Mouse (Mus musculus) erythroblast, adult 5-6 weeks (primary cell): ENCODE measurements around the gene Itgad. TPM values are rescaled to one million over a fixed set of nuclear protein-coding genes. Genes with fewer than 3 reads are reported as not detected.
A peak's percentile ranks its signal among the peaks of the same experiment; 100 is the strongest.

ENCODE experiments used
- ATAC-seq: replicated peaks from 2 replicates; pipeline ENCODE4 v1.8.0; 2016; ENCODE audit warnings: moderate number of reproducible peaks, mild to moderate bottlenecking, moderate TSS enrichment, inconsistent platforms; ENCODE audit not compliant: poor library complexity, low FRiP score, severe bottlenecking
- total RNA-seq, 2 experiments: library from RNA; stranded (forward) in 1 of 2; stranded (reverse) in 1 of 2; fragments of 150-400 nt in 1 of 2; fragments of 200-764, 138-1000 nt in 1 of 2; gene quantifications; 2 replicates each; pipeline versions ENCODE4 v1.2.3 to v1.2.4; 2015 to 2017; ENCODE audit warnings: low replicate concordance in 2 of 2

Gene Itgad
- total RNA-seq, 2 experiments from 2014 or later, result 3.5 to 21.2 TPM

DNA sequence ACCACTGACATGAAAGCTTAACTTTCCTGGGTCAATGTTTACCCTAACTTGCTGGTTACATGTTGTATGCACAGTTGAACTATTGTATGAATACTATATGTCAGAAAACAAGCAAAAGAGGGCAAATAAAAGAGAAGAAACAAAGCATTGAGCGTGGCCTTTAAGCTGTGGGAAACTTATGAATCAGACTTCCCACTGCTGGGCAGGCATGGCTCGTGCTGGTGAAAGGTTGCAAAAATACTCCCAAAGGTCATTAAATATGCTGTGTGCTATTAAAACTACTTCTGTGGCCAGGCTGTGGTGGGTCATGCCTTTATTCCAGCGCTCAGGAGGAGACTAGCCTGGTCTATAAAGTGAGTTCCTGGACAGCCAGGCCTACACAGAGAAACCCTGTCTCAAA lies 15.8 kb downstream of the Itgad start:
- no peak for ATAC-seq

DNA sequence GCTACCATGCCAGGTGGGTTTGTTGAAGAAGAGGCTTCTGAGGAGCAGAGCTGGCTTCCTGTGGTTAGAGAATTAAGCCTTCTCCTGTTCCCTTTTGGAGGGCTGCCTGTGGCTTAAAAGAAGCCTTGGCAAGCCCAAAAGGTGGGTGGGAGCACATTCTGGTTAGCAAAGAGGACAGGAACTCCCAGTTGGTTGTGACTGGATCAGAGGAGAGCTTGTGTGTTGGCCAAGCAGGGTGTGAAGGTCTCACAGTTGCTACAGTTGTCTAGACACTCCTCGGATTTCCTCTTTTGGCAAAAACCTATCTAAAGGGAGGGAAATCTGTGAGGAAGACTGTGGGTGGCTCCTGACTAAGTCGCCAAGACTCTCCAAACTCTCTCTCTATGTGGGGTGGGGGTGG lies 24.2 kb downstream of the Itgad start:
- ATAC-seq, result no peak

DNA sequence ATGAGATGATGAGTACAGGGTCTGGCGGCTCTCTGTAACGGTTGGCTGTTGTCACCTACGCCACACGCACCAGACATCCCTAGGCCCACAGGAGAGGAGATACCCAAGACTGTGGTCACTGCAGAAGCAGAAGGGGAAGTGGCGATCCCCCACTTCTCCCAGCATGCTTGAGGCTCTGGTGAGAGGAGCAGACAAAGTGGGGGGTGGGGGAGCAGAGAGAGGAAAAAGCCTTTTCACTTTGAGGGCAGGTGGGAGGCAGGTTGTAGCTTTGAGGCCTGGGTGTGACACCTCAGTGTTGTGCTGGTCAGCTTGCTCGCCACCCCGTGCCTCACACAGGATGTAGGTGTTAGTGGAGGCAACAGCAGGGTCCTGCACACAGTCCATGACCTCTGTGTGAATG lies 25.9 kb downstream of the Itgad start:
- ATAC-seq, result no peak

DNA sequence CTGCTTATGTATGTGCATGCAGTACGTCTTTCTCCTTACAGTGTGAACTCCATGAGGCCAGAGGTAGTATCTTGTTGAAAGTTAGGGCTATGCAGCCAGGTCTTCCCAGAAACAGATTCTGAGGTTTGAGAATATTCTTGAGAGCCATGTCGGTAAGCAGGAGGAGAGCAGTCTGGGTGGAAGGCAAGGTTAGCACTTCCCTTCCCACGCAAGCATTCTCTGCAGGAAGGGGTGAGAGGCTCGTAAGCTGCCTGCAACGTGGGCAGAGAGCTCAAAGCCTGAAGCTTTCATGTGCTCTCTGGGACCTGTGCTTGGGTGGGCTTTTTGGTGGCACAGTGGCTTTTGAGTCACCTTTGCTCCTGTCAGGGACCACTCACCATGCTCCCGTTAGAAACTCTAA lies 26.4 kb downstream of the Itgad start:
- no peak for ATAC-seq

DNA sequence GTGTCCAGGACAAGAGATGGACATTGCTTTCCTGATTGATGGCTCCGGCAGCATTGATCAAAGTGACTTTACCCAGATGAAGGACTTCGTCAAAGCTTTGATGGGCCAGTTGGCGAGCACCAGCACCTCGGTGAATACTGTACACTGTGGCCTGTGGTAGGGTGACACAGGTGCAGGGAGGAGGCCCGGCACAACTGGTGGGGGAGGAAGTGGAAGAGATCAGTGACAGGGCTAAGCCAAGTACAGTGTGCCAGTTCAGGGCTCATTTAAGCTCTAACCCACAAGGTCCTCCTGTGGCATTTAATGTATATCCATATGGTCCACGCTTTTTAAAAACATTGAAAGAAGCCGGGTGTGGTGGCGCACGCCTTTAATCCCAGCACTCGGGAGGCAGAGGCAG lies 27.5 kb downstream of the Itgad start:
- ATAC-seq, result no peak

DNA sequence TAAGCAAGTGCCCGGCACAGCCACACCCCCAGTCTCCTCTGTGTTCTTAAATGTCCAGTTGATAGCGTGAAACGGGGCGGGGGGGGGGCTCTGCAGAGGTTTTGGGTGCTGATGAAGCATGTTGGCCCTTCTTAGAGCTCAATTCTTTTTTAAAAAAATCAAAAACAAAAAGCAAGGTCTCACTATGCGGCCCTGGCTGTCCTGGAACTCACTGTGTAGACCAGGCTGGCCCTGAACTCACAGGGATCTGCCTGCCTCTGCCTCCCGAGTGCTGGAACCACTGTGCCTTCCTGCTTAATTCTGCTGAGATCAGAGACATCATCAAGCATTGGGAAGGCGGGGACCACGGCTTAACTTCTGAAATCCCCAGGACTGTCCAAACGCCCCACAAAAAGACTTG lies 47.4 kb downstream of the Itgad start:
- ATAC-seq, result no peak

DNA sequence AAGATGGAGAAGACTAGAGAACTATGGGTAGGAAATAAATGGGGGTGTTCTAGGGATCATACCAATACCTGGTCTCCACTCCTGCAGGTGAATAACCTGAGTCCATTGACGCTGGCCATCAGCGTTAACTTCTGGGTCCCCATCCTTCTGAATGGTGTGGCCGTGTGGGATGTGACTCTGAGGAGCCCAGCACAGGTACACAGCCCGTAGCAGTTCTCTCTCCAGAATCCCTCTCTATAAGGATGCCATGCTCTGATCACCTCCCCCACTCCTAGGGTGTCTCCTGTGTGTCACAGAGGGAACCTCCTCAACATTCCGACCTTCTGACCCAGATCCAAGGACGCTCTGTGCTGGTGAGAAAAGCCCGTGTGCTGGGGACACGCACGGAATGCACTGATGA lies 48.9 kb downstream of the Itgad start:
- ATAC-seq, result no peak

DNA sequence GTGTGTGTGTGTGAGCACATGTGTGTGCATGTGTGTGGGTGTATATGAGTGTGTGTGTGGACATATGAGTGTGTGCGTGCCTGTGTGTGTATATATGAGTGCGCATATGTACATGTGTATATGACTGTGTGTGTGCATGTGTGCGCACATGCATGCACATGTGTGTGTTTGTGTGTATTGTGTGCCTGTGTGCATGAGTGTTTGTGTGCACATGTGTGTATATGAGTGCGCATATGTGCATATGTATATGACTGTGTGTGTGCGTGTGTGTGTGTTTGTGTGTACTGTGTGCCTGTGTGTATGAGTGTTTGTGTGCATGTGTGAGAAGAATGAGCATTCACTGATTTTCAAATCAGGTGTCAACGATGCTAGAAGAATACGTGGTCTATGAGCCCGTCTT lies 50.0 kb downstream of the Itgad start:
- ATAC-seq, result no peak

DNA sequence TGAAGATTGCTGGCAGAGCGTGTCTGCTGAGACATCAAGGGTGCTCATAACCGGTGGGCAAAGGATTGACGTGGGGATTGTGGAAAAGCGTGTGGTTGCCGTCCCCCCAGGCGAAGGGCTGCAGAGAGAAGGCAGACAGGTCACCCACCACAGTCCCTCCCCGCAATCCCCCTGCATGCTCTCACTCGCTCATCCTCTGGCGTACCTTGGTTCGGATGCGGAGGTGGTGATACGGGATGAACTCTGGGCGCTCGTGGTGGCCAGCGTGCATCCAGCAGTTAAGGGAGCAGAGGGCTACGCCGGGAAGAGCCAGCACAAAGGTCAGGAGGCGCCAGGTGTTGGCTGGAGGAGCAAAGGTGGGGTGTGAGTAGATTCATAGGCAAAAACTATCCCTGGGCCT lies 51.5 kb downstream of the Itgad start:
- ATAC-seq, result no peak

DNA sequence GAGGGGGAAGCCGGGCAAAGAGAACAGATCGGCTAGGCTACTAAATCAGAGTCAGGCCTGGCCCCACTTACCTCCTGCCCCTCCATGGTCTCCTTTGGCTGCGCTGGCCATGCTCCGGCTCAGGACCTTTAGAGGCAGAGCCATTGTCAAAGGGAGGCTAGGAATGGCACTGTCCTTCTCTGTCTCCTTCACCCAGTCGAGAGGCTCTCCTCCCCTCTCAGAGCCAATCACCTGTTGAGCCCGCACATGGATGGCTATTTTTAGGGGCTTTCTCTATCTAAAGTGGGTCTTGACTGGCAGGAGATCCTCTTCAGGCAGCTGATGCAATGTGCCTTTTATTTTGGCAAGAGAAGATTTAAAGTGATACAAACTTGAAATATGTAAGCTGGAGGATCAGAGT lies 52.0 kb downstream of the Itgad start, which contains the start of gene Cox6a2:
TSS of gene Cox6a2 (minus strand) at position 236 of the 400 bp plus-strand sequence.
- ATAC-seq, result no peak

DNA sequence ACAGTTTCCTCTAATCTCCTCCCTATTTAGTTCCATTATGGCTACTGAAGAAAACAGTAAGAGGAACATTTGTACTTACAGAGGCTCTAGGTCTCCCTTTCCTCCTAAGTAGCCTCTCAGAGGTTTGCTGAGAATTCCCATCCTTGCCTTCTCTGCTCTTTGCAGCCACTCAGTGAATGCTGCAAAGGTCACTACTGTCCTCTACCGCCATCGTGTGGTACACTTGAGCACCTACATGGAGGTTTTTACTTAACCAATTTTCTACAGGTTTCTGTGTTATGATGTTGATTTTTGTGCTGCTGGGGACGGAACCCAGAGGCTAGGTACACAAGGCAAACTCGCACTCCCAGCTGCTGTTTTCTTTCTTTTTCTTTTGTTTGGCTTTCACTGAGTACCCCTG lies 54.0 kb downstream of the Itgad start:
- ATAC-seq, result peak; percentile 85

DNA sequence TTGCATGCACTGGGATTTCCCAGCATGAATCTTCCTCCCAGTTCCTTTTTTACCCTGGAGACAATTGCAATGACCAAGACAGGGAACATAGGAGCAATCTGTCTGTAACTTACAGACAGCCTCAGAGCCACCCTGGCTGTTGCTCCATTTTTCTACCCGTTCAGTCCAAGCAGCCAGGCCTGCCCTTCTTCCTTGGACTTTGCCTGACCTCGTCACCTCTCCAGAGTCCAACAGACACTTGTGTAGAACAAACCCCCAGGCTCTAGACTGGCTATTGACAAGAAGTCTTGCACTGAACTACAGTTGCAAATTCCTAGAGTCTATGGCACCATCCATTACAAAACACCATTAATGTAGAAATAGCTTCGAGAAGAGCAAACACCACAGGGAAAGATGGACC lies 55.6 kb downstream of the Itgad start:
- ATAC-seq, result no peak

DNA sequence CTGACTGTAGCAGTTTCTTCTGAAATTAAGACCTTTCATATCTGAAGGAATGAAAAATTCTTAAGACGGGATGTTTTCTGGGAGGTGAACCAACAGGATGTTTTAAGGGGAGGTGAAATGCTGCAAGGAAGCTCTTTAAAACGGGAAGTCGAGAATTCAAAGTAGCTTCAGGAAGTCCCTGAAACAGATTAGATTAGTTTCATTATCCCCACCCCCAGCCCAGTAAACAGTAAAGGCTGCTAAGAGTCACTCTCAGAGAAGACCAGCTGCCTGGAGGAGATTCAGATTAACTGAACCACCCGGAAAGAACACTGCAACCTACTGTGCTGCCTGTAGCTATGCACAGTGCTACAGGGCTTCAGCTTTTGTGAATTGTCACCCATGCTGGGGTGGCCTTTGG lies 65.8 kb downstream of the Itgad start:
- no peak for ATAC-seq

DNA sequence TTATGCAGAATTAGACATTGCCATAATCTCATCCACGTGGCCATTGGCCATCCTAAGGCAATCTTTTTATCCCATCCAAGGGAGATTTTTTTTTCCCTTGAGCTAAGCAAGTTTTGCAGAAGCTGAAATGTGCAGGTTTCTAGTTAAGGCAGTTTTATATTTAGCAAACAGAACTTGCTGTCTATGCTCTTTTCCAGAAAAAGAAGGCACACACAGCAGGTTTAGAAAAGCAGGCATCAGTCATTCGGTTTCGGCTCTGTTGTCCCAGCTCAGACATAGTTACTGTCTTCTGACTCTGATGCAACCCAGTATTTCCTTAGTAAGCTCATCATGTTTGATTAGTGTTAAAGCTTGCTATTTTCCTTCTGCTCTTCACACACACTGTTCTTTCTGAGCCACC lies 66.8 kb downstream of the Itgad start:
- no peak for ATAC-seq

DNA sequence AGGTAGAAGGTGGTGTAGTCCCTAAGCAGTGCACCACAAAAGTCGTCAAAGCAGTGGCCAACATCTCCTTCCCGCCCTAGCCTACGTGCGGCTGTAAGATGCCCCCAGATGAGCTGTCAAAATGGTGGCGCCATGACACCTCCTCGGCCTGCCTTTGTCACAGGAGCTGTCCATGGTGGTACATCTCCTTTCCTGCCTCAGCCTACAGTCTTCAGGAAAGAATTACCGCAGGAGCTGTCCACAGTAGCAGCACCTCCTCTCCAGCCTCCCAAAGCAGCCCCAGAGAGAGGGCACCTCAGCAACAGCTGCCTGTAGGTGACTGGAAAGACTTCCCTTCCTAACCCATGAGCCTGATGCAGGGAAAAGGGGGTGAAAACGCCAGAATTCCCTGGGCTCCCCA lies 77.6 kb downstream of the Itgad start:
- ATAC-seq, result no peak

DNA sequence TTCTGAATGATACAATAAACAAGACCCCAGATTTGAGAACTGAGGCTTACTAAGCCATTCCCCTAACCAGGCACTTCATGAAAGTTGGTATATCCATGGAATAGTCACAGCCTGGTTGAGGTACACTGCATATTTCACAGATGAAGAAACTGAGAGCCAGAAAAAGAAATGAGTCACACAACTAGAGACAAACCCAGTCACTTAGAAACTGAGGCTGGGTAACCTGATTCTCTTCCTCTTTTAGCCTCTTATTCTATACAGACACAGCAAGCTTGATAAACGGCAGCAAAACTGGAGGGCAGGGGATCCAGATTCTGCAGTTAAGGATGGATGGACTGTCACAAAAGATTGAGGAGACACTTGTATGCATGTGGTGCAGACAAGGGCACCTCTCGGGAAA lies 80.6 kb downstream of the Itgad start:
- ATAC-seq, result no peak

DNA sequence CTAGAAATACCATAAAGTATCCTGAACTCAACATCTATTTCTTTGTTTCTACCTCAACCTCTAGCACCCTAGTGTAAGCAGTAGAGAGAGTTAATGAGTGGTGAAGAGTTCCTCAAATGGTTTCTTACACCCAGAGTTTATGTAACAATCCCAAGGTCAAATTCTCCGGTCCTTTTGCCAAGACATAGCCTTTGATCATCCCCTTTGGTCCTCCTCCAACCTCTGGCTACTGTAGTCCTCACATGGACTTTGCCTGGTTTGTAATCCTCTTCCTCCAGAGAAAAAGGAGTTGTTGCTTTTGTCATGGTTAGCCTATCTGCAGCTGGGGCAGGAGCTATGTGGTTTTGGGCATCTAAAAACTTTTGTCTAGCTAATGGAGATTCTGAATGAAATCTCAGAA lies 81.3 kb downstream of the Itgad start:
- ATAC-seq, result no peak

DNA sequence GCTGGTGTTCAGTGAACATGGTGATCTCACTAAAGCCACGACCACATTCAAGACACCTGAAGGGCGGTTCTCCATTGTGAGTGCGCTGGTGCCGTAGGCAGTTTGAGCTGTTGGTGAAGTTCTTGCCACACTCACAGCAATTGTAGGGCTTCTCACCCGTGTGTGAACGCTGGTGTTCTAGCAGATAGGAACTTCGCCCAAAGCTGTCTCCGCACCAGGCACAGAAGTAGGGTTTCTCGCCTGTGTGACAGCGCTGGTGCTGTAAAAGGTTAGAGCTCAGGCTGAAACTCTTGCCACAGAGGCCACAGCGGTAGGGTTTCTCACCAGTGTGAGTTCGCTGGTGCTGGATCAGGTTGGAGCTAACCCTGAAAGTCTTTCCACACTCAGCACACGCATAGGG lies 82.2 kb downstream of the Itgad start:
- ATAC-seq, result no peak

DNA sequence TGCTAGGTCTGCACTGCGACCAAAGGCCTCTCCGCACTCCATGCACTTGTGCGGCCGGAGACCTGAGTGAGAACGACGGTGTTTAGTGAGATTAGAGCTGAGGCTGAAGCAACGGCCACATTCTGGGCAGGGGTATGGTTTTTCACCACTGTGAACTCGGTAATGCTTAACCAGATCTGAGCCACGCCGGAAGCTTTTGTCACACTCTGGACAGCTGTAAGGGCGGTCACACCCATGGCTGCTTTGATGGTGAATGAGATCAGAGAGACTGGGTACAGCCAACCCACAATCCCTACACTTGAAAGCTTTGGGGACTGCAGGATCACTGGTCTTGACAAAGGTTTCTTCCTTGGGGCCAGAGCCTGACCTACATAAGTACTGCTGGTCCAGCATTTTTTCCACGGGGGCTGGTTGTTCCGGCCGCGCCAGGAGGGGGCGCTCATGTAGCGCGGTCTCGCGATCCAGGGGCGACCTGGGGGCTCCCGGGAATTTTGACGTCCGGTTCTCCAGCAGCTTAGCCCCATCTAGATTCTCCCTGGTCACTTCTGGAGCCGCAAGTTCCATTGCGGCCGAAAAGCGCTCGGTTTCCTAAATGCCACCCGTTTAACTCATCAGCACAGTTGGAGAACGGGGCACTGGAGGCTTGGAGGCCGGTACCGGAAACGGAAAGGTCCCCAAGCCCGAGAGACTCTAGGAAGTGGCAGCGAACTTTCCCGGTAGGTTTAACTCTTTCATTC lies 82.8 kb downstream of the Itgad start, which contains the start of gene Armc5:
TSS of gene Armc5 (plus strand) at position 487 of the 737 bp plus-strand sequence.
- ATAC-seq, result peak; percentile 47

DNA sequence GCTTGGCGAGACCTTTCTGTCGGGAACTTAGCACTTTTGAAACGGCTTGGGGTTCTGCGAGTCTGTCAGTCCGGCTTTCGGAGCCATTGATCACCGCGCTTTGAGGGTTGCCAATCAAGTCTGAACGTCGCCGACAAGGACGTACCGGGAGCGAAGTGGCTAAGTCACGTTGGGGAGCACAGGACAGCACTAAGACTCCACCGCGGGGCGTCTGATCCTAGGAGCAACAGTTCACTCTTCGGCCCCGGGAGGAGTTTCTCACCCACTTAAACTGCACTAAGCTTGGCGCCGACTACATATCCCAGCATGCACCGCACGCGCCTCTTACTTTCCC lies 83.4 kb downstream of the Itgad start:
- no peak; the same call in 1 of the 2 replicates for ATAC-seq

DNA sequence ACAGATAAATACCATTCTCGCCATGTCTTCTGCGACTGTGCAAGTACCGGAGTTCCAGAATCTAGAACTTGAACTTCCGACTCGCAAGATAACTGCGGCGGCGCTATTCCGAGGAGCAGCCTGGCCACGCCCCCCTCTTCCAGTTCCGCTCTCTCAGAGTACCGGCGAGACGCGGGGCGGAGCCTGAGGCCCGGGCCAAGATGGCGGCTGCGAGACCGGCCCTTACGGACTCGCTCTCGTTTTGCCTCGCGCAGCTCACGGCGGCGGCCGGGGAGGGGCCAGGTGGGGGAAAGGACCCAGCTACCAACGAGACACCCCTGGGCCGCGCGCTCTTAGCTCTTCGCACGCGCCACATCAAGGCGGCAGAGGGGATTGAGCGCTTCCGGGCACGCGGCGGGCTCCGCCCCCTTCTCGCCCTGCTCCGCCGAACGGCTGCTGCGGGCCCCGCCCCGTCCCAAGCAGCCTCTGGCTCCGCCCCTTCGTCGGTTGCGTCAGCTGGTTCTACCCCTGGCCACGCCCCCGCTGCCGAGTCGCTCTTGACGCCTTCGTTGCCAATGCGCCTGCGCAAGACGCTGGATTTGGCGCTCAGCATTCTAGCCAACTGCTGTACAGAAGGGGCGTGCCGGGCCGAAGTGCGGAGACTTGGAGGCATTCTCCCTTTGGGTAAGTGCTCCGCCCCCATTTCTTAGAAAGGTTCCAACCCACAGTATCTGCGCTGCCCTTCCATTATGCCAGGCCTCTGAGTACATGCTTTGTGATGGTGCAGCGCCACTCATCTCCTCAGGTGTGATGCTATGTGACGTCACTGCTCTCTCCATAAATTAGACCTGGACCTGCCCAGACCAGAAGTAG lies 84.0 kb downstream of the Itgad start, which contains the start of gene 9130023H24Rik:
TSS of gene 9130023H24Rik (minus strand) at position 105 of the 852 bp plus-strand sequence.
- peak; percentile 77 for ATAC-seq
